Mouse (Mus musculus) erythroblast, embryonic 14.5 days (primary cell): ENCODE measurements at regions not wholly inside any gene's neighbourhood (a gene's known extent, or its start where the extent isn't known, plus 50 kb on each side); places are given as distances from the start of the nearest gene placed in this dataset.

Experiments
- GATA1 ChIP-seq: IDR thresholded peaks from 2 replicates; pipeline ENCODE4 v1.6.1; 2012; ENCODE audit warnings: low read length, inconsistent platforms, mixed read lengths
- TAL1 ChIP-seq: IDR thresholded peaks from 3 replicates; pipeline ENCODE4 v1.6.1; 2012; ENCODE audit warnings: low read length, inconsistent platforms, mixed read lengths

DNA sequence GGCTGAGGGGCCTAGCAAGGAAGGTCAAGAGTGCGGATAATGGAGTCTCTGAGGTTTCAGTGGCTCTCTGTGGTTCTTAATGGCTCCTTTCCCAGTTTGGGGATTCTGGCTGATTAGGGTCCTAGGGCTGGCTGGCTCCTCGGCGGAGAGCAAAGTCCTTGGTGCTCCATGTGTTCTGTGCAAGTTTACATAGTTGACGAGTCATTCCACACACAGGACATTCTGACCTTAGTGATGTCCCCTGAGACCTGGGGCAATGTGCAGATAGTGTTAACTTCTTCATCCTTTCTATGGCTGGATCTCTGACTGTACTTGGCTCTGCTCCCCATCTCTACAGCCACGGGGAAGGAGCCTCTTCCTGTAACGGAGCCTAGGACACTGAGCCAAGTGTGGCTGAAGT, 65.0 kb upstream of the Id2 start:
- TF ChIP-seq TAL1, result no peak
- TF ChIP-seq GATA1, result no peak
